Comparison of ENCODE assay signal across 10 mouse cellular contexts in genomic region chr6:97589581-97589980, GRCm38 (mm10).
"Had no signal": no experiment of that assay in that cellular context is flagged by ENCODE, and none has a peak within 500 bp of the region (broad histone marks: within the 10 kb centered on the region; RNA-seq: fewer than 3 reads in every experiment).

No protein-coding gene starts in this region.

- H3K4me2 ChIP-seq: kidney, embryonic 15.5 days; limb, embryonic 13.5 days had no signal

- DNase-seq: kidney, postnatal 36 days; lung, adult 2 months; lung, postnatal 36 days; midbrain, embryonic 14.5 days; right cerebral cortex, postnatal 25 days; thymus, postnatal 36 days had no signal

- H3K9me3 ChIP-seq: kidney, embryonic 15.5 days; limb, embryonic 13.5 days had no signal

- H3K4me3 ChIP-seq: kidney, embryonic 15.5 days; limb, embryonic 13.5 days had no signal

- H3K27me3 ChIP-seq: kidney, embryonic 15.5 days; limb, embryonic 13.5 days had no signal

- H3K36me3 ChIP-seq: kidney, embryonic 15.5 days; limb, embryonic 13.5 days had no signal

- H3K9ac ChIP-seq: kidney, embryonic 15.5 days; limb, embryonic 13.5 days; liver, embryonic 14.5 days had no signal

- H3K4me1 ChIP-seq: kidney, embryonic 15.5 days had no signal

- ATAC-seq: lung, postnatal 0 days had no signal

- H3K27ac ChIP-seq: kidney, embryonic 15.5 days; limb, embryonic 13.5 days; liver, embryonic 14.5 days had no signal
